Mouse (Mus musculus): ENCODE results near the gene Klf16.

The Klf16 gene

GRCm38 (mm10) chr10:80543873-80544272 lies 33.2 kb downstream of the Klf16 start:
- no peak for DNase-seq (ENCODE audit: low spot score in 2 of 2)

- DNase-seq (ENCODE audit: low spot score in 2 of 2) = no peak
Measured at GRCm38 (mm10) chr10:80539493-80539892, 37.6 kb downstream of the Klf16 start.

- peak; percentile 41 to 48 for DNase-seq (ENCODE audit: low spot score in 2 of 2)
Measured at GRCm38 (mm10) chr10:80538710-80539394, 38.3 kb downstream of the Klf16 start, which contains the start of gene Atp8b3. Gene Atp8b3 (minus strand): TSS chr10:80539124.

- no peak for DNase-seq (ENCODE audit: low spot score in 2 of 2)
Measured at GRCm38 (mm10) chr10:80538180-80538579, 38.9 kb downstream of the Klf16 start.

GRCm38 (mm10) chr10:80535711-80536110 lies 41.4 kb downstream of the Klf16 start:
- no peak for DNase-seq (ENCODE audit: low spot score in 2 of 2)

- DNase-seq (ENCODE audit: low spot score in 2 of 2) = no peak
Measured at GRCm38 (mm10) chr10:80535071-80535470, 42.0 kb downstream of the Klf16 start.

- no peak for DNase-seq (ENCODE audit: low spot score in 2 of 2)
Measured at GRCm38 (mm10) chr10:80533704-80534103, 43.4 kb downstream of the Klf16 start.

GRCm38 (mm10) chr10:80532783-80533182 lies 44.3 kb downstream of the Klf16 start:
- DNase-seq (ENCODE audit: low spot score in 2 of 2) = no peak

GRCm38 (mm10) chr10:80526172-80526571 lies 50.9 kb downstream of the Klf16 start:
- no peak for DNase-seq (ENCODE audit: low spot score in 2 of 2)

GRCm38 (mm10) chr10:80523299-80523698 lies 53.8 kb downstream of the Klf16 start:
- no peak for DNase-seq (ENCODE audit: low spot score in 2 of 2)

GRCm38 (mm10) chr10:80519287-80519686 lies 57.8 kb downstream of the Klf16 start:
- DNase-seq (ENCODE audit: low spot score in 2 of 2) = no peak
